Mouse (Mus musculus): Measurements from ENCODE around the gene Deup1. TPM values are rescaled to one million over a fixed set of nuclear protein-coding genes. Genes with fewer than 3 reads are reported as not detected.

The Deup1 gene
- polyA plus RNA-seq, 1 experiment: not detected

- no peaks in the 10 kb centered on the region for H3K27me3 ChIP-seq (ENCODE audit: control insufficient read depth, insufficient read depth, insufficient read length)
- no peak overlapping the region for H3K4me3 ChIP-seq (ENCODE audit: insufficient read depth, poor library complexity, severe bottlenecking)
- H3ac ChIP-seq (ENCODE audit: control insufficient read depth, insufficient read length, low read depth): no peak overlapping the region
- H3K79me3 ChIP-seq (ENCODE audit: low read depth): no peaks in the 10 kb centered on the region
- TF ChIP-seq CEBPB (IDR thresholded peaks at IDR 0.05; ENCODE audit: low read depth) (no peak), MYOG (IDR thresholded peaks at IDR 0.05; ENCODE audit: control insufficient read depth, extremely low read depth, insufficient read length) (no peak), FOSL1 (IDR thresholded peaks at IDR 0.05; ENCODE audit: insufficient read depth, low read length, poor library complexity, severe bottlenecking) (no peak), MYOD1 (IDR thresholded peaks at IDR 0.05; ENCODE audit: control insufficient read depth, insufficient read length, low read depth) (no peak), MAX (IDR thresholded peaks at IDR 0.05) (no peak), USF1 (IDR thresholded peaks at IDR 0.05; ENCODE audit: low read depth) (no peak), CTCF (IDR thresholded peaks at IDR 0.05; ENCODE audit: control insufficient read depth, insufficient read depth, insufficient read length) (no peak)
- H3K79me2 ChIP-seq (ENCODE audit: control insufficient read depth, insufficient read depth): no peaks in the 10 kb centered on the region
- no peaks in the 10 kb centered on the region for H3K36me3 ChIP-seq (ENCODE audit: control insufficient read depth, insufficient read depth)
Measured at GRCm38 (mm10) chr9:15550461-15550961, 77.2 kb downstream of the Deup1 start.

- H3K27me3 ChIP-seq (ENCODE audit: control insufficient read depth, insufficient read depth, insufficient read length): no peaks in the 10 kb centered on the region
- TF ChIP-seq USF1 (IDR thresholded peaks at IDR 0.05; ENCODE audit: low read depth) (no peak), CTCF (IDR thresholded peaks at IDR 0.05; ENCODE audit: control insufficient read depth, insufficient read depth, insufficient read length) (no peak), MYOD1 (IDR thresholded peaks at IDR 0.05; ENCODE audit: control insufficient read depth, insufficient read length, low read depth) (no peak)
- H3K79me2 ChIP-seq (ENCODE audit: control insufficient read depth, insufficient read depth): no peaks in the 10 kb centered on the region
Measured at GRCm38 (mm10) chr9:15541735-15542354, 85.9 kb downstream of the Deup1 start.

GRCm38 (mm10) chr9:15538979-15539533, 88.7 kb downstream of the Deup1 start:
- Histone ChIP-seq H3ac (ENCODE audit: control insufficient read depth, insufficient read length, low read depth) (no peak overlapping the region), H3K36me3 (ENCODE audit: control insufficient read depth, insufficient read depth) (no peaks in the 10 kb centered on the region), H3K79me3 (ENCODE audit: low read depth) (no peaks in the 10 kb centered on the region), H3K4me3 (ENCODE audit: insufficient read depth, poor library complexity, severe bottlenecking) (no peak overlapping the region), H3K79me2 (ENCODE audit: control insufficient read depth, insufficient read depth) (no peaks in the 10 kb centered on the region), H3K27me3 (ENCODE audit: control insufficient read depth, insufficient read depth, insufficient read length) (no peaks in the 10 kb centered on the region)
- TF ChIP-seq MYOG (IDR thresholded peaks at IDR 0.05; ENCODE audit: control insufficient read depth, extremely low read depth, insufficient read length): no peak
- no peak for TF ChIP-seq FOSL1 (IDR thresholded peaks at IDR 0.05; ENCODE audit: insufficient read depth, low read length, poor library complexity, severe bottlenecking)
- no peak for TF ChIP-seq MAX (IDR thresholded peaks at IDR 0.05)
- no peak for TF ChIP-seq MYOD1 (IDR thresholded peaks at IDR 0.05; ENCODE audit: control insufficient read depth, insufficient read length, low read depth)
- TF ChIP-seq CTCF (IDR thresholded peaks at IDR 0.05; ENCODE audit: control insufficient read depth, insufficient read depth, insufficient read length): no peak
- TF ChIP-seq USF1 (IDR thresholded peaks at IDR 0.05; ENCODE audit: low read depth): no peak
- TF ChIP-seq CEBPB (IDR thresholded peaks at IDR 0.05; ENCODE audit: low read depth): no peak

More at GRCm38 (mm10) chr9:15541735-15542354, 85.9 kb downstream of the Deup1 start:
- Histone ChIP-seq H3K36me3 (ENCODE audit: control insufficient read depth, insufficient read depth) (no peaks in the 10 kb centered on the region), H3K4me3 (ENCODE audit: insufficient read depth, poor library complexity, severe bottlenecking) (no peak overlapping the region), H3K79me3 (ENCODE audit: low read depth) (no peaks in the 10 kb centered on the region), H3ac (ENCODE audit: control insufficient read depth, insufficient read length, low read depth) (no peak overlapping the region)

- Histone ChIP-seq H3K79me3 (ENCODE audit: low read depth) (no peaks in the 10 kb centered on the region), H3K36me3 (ENCODE audit: control insufficient read depth, insufficient read depth) (no peaks in the 10 kb centered on the region), H3K79me2 (ENCODE audit: control insufficient read depth, insufficient read depth) (no peaks in the 10 kb centered on the region), H3ac (ENCODE audit: control insufficient read depth, insufficient read length, low read depth) (no peak overlapping the region), H3K27me3 (ENCODE audit: control insufficient read depth, insufficient read depth, insufficient read length) (no peaks in the 10 kb centered on the region), H3K4me3 (ENCODE audit: insufficient read depth, poor library complexity, severe bottlenecking) (no peak overlapping the region)
- TF ChIP-seq MYOG (IDR thresholded peaks at IDR 0.05; ENCODE audit: control insufficient read depth, extremely low read depth, insufficient read length) (no peak), MYOD1 (IDR thresholded peaks at IDR 0.05; ENCODE audit: control insufficient read depth, insufficient read length, low read depth) (no peak), FOSL1 (IDR thresholded peaks at IDR 0.05; ENCODE audit: insufficient read depth, low read length, poor library complexity, severe bottlenecking) (no peak), USF1 (IDR thresholded peaks at IDR 0.05; ENCODE audit: low read depth) (no peak), CTCF (IDR thresholded peaks at IDR 0.05; ENCODE audit: control insufficient read depth, insufficient read depth, insufficient read length) (no peak), CEBPB (IDR thresholded peaks at IDR 0.05; ENCODE audit: low read depth) (no peak), MAX (IDR thresholded peaks at IDR 0.05) (no peak)
Measured at GRCm38 (mm10) chr9:15537455-15538048, 90.2 kb downstream of the Deup1 start.

- no peak overlapping the region for H3K4me3 ChIP-seq (ENCODE audit: insufficient read depth, poor library complexity, severe bottlenecking)
- H3K27me3 ChIP-seq (ENCODE audit: control insufficient read depth, insufficient read depth, insufficient read length): no peaks in the 10 kb centered on the region
- TF ChIP-seq MYOG (IDR thresholded peaks at IDR 0.05; ENCODE audit: control insufficient read depth, extremely low read depth, insufficient read length): no peak
- no peak for TF ChIP-seq FOSL1 (IDR thresholded peaks at IDR 0.05; ENCODE audit: insufficient read depth, low read length, poor library complexity, severe bottlenecking)
- no peaks in the 10 kb centered on the region for H3K36me3 ChIP-seq (ENCODE audit: control insufficient read depth, insufficient read depth)
- no peaks in the 10 kb centered on the region for H3K79me3 ChIP-seq (ENCODE audit: low read depth)
- no peak overlapping the region for H3ac ChIP-seq (ENCODE audit: control insufficient read depth, insufficient read length, low read depth)
- no peaks in the 10 kb centered on the region for H3K79me2 ChIP-seq (ENCODE audit: control insufficient read depth, insufficient read depth)
Measured at GRCm38 (mm10) chr9:15536861-15537426, 90.8 kb downstream of the Deup1 start.

All from C2C12 (cell line).